Mouse (Mus musculus): ENCODE data around the gene Trio. TPM values are rescaled to one million over a fixed set of nuclear protein-coding genes. Genes with fewer than 3 reads are reported as not detected.

The Trio gene
- polyA plus RNA-seq, 1 experiment from 2014 or later = 28.8 TPM

GRCm38 (mm10) chr15:27683206-27683605, 342.4 kb downstream of the Trio start:
- Histone ChIP-seq H3K4me3 (no peak overlapping the region), H3K36me3 (replicated peaks) (no peaks in the 10 kb centered on the region), H3K27me3 (replicated peaks; ENCODE audit: low read depth, poor library complexity, severe bottlenecking) (peaks cover 18% of the 10 kb centered on the region), H3K9me3 (no peaks in the 10 kb centered on the region), H3K27ac (replicated peaks) (no peak overlapping the region), H3K4me1 (peaks cover 29% of the 10 kb centered on the region)
- no peak for DNase-seq (ENCODE audit: low spot score)
- 88% methylated on average over 1 of the region's 1 CpGs for WGBS

GRCm38 (mm10) chr15:27682619-27683018, 343.0 kb downstream of the Trio start:
- WGBS = 34% methylated on average over 9 of the region's 9 CpGs

GRCm38 (mm10) chr15:27681419-27682187, 344.0 kb downstream of the Trio start, which contains the start of gene Otulinl:
Gene Otulinl (minus strand): TSS chr15:27681579.
- Histone ChIP-seq H3K4me3 (peak within 1 kb of the TSS; percentile 65), H3K4me1 (peaks cover 32% of the 10 kb centered on the region), H3K9me3 (no peaks in the 10 kb centered on the region), H3K27me3 (replicated peaks; ENCODE audit: low read depth, poor library complexity, severe bottlenecking) (peaks cover 22% of the 10 kb centered on the region), H3K36me3 (replicated peaks) (no peaks in the 10 kb centered on the region), H3K27ac (replicated peaks) (peak within 1 kb of the TSS; percentile 71)
- peak; percentile 94 for DNase-seq (ENCODE audit: low spot score)
- 2% methylated on average over 59 of the region's 59 CpGs for WGBS

More at GRCm38 (mm10) chr15:27682619-27683018, 343.0 kb downstream of the Trio start:
- Histone ChIP-seq H3K36me3 (replicated peaks) (no peaks in the 10 kb centered on the region), H3K4me3 (no peak overlapping the region), H3K9me3 (no peaks in the 10 kb centered on the region), H3K27me3 (replicated peaks; ENCODE audit: low read depth, poor library complexity, severe bottlenecking) (peaks cover 22% of the 10 kb centered on the region), H3K27ac (replicated peaks) (no peak overlapping the region), H3K4me1 (peaks cover 29% of the 10 kb centered on the region)
- DNase-seq (ENCODE audit: low spot score) = peak; percentile 37

- Histone ChIP-seq H3K4me3 (peak overlapping the region; percentile 65), H3K27ac (replicated peaks) (peak overlapping the region; percentile 71), H3K9me3 (no peaks in the 10 kb centered on the region), H3K36me3 (replicated peaks) (no peaks in the 10 kb centered on the region), H3K4me1 (peaks cover 38% of the 10 kb centered on the region), H3K27me3 (replicated peaks; ENCODE audit: low read depth, poor library complexity, severe bottlenecking) (peaks cover 22% of the 10 kb centered on the region)
- no peak for DNase-seq (ENCODE audit: low spot score)
- WGBS = 3% methylated on average over 28 of the region's 28 CpGs
Observed at GRCm38 (mm10) chr15:27680997-27681396, 344.7 kb downstream of the Trio start.

Other genes starting within 250 kb of the Trio start
- gene Dnah5, start 177.9 kb upstream of the Trio start, polyA plus RNA-seq (2016; fragmentation: Nextera tagmentation; extraction: Ambion mirVana) = 0.02 and 0.04 TPM in 2 replicates